Mouse (Mus musculus) olfactory bulb, adult 2 months (tissue): ENCODE measurements around the gene Plagl1.

Experiments
- CTCF ChIP-seq: fragments of 200-500 bp; IDR thresholded peaks from 2 replicates; pipeline ENCODE4 v1.5.1; 2012; ENCODE audit warnings: low read depth, mild to moderate bottlenecking, low read length, moderate library complexity; ENCODE audit not compliant: insufficient read depth
- POLR2A ChIP-seq: fragments of 200-500 bp; IDR thresholded peaks from 2 replicates; pipeline ENCODE4 v1.6.1; 2012; ENCODE audit warnings: mild to moderate bottlenecking, low read depth, low read length, moderate library complexity; ENCODE audit not compliant: insufficient read depth

DNA sequence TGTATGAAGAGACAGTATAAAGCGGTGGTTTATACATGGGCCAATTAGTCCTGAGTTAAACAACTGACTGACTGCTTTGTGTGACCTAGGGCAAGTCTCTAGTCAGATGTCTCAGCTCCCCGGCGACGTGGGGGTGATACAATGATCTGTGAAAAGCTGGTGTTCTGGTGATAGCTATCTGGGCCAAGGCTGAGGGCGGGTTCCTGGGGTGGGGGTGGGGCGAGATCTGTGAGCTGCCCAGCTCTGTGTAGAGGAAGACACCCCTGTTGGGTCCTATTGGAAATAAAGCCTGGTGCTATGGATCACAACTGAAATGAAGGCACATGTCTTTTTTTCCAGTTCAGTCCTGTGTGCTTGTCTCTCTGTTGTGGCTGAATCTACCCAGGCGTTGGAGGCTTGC lies 3.2 kb downstream of the Plagl1 start:
- TF ChIP-seq CTCF (no peak), POLR2A (no peak)
